Mouse (Mus musculus) spleen, embryonic (tissue): ENCODE results near the gene Rala.
"Not testable (repeated sequence)": the region's sequence is repeated elsewhere in the genome, so short reads cannot be mapped to it uniquely, and the experiment has no call there.

Experiments
- CTCF ChIA-PET: fragments of 350-600 bp; sonication (Branson Sonifier 250); formaldehyde crosslinking; loops from one replicate; lab custom pipeline; 2022; lab: Charles Lee

Gene Rala

GRCm38 (mm10) chr13:17944078-17944917 lies at the start of gene Rala:
TSS of gene Rala (minus strand) at chr13:17944239.
- CTCF ChIA-PET, result interaction anchor here (0.6 kb wide), 1 partner anchor 203 kb away, joined by 5 read pairs; no protein-coding TSS in a partner anchor

GRCm38 (mm10) chr13:17993515-17993847 lies 49.4 kb upstream of the Rala start:
- CTCF ChIA-PET, result no interaction called here

- CTCF ChIA-PET, result no interaction called here
Measured at GRCm38 (mm10) chr13:17992697-17993514, 48.9 kb upstream of the Rala start, which contains the start of gene Yae1d1. TSS of gene Yae1d1 (minus strand) at chr13:17993349.

- CTCF ChIA-PET, result no interaction called here
Measured at GRCm38 (mm10) chr13:17992009-17992408, 48.0 kb upstream of the Rala start.

GRCm38 (mm10) chr13:17983194-17983593 lies 39.2 kb upstream of the Rala start:
- CTCF ChIA-PET, result interaction anchor here (0.8 kb wide), 1 partner anchor 43 kb away, joined by 3 read pairs; no protein-coding TSS in a partner anchor

- CTCF ChIA-PET, result no interaction called here
Measured at GRCm38 (mm10) chr13:17982634-17983033, 38.6 kb upstream of the Rala start.

- CTCF ChIA-PET, result no interaction called here
Measured at GRCm38 (mm10) chr13:17976854-17977739, 33.1 kb upstream of the Rala start.

GRCm38 (mm10) chr13:17975891-17976290 lies 31.9 kb upstream of the Rala start:
- CTCF ChIA-PET, result no interaction called here

GRCm38 (mm10) chr13:17975457-17975856 lies 31.4 kb upstream of the Rala start:
- CTCF ChIA-PET, result no interaction called here

GRCm38 (mm10) chr13:17974734-17975133 lies 30.7 kb upstream of the Rala start:
- CTCF ChIA-PET, result interaction anchor here (0.6 kb wide), 2 partner anchors 92 to 395 kb away, joined by 3 to 4 read pairs; no protein-coding TSS in a partner anchor

GRCm38 (mm10) chr13:17960613-17961012 lies 16.6 kb upstream of the Rala start:
- CTCF ChIA-PET, result interaction anchor here (0.6 kb wide), 1 partner anchor 21 kb away, joined by 11 read pairs; no protein-coding TSS in a partner anchor

- CTCF ChIA-PET, result no interaction called here
Measured at GRCm38 (mm10) chr13:17954282-17954681, 10.2 kb upstream of the Rala start.

- CTCF ChIA-PET, result not testable (repeated sequence)
Measured at GRCm38 (mm10) chr13:17950581-17950980, 6.5 kb upstream of the Rala start.

- CTCF ChIA-PET, result no interaction called here
Measured at GRCm38 (mm10) chr13:17949555-17949954, 5.5 kb upstream of the Rala start.

- CTCF ChIA-PET, result interaction anchor here (0.6 kb wide), 1 partner anchor 203 kb away, joined by 5 read pairs; no protein-coding TSS in a partner anchor
Measured at GRCm38 (mm10) chr13:17943306-17944077, 547 bp downstream of the Rala start.

GRCm38 (mm10) chr13:17942338-17942737 lies 1.7 kb downstream of the Rala start:
- CTCF ChIA-PET, result no interaction called here

GRCm38 (mm10) chr13:17907309-17907708 lies 36.7 kb downstream of the Rala start:
- CTCF ChIA-PET, result no interaction called here

GRCm38 (mm10) chr13:17901474-17901873 lies 42.6 kb downstream of the Rala start:
- CTCF ChIA-PET, result no interaction called here

- CTCF ChIA-PET, result no interaction called here
Measured at GRCm38 (mm10) chr13:17900641-17901040, 43.4 kb downstream of the Rala start.

- CTCF ChIA-PET, result interaction anchor here (0.7 kb wide), 1 partner anchor 13 kb away, joined by 3 read pairs; no protein-coding TSS in a partner anchor
Measured at GRCm38 (mm10) chr13:17897040-17897439, 47.0 kb downstream of the Rala start.
